Mouse (Mus musculus): ENCODE data around the gene Vmn1r76. TPM values are rescaled to one million over a fixed set of nuclear protein-coding genes. Genes with fewer than 3 reads are reported as not detected.

Vmn1r76 gene
- not detected in 2 replicates for polyA plus RNA-seq (2015; fragmentation: Nextera tagmentation; extraction: Ambion mirVana)

DNA sequence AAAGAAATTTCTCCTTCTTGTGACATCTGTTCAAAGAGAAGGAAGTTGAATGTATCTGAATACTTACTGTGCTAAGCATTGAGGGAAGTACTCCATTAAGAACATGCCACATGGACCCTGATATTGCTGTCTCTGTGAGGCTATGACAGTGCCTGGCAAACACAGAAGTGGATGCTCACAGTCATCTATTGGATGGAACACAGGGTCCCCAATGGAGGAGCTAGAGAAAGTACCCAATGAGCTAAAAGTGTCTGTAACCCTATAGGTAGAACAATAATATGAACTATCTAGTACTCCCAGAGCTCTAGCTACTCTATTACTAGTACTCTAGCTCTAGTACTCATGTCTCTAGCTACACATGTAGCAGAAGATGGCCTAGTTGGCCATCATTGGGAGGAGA lies at the start of gene Vmn1r76:
Gene Vmn1r76, minus strand, starts transcription at position 101 of the 400 bp plus-strand sequence.

DNA sequence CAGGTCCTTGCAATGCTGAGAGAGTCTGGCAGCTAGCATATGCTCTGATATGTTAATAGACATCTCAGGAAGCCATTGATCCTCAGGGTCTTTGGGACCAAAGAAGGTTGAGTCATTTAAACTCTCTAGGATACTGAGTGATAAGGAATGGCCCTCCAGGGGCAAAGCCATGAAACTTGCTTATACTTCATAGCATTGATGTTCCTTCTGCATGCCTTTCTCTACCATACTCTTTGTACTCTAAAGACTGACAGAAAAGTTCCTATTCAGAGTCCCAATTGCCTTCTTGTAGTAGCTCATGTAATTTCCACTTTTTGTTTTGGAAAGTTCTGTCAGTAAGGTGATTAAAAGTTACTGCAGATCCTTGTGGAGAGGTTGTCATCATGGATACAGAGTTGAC lies 63.7 kb downstream of the Vmn1r76 start, which contains the start of gene Vmn1r75:
Gene Vmn1r75, plus strand, starts transcription at position 301 of the 400 bp plus-strand sequence.

Other genes with a start within 250 kb of the Vmn1r76 start
- gene Vmn1r73, start 207.9 kb downstream of the Vmn1r76 start, polyA plus RNA-seq (2015; fragmentation: Nextera tagmentation; extraction: Ambion mirVana): not detected in 2 replicates
- gene Vmn1r74, start 104.2 kb downstream of the Vmn1r76 start, polyA plus RNA-seq (2015; fragmentation: Nextera tagmentation; extraction: Ambion mirVana): not detected in 2 replicates
- not detected in 2 replicates for gene Vmn1r75, start 63.6 kb downstream of the Vmn1r76 start, polyA plus RNA-seq (2015; fragmentation: Nextera tagmentation; extraction: Ambion mirVana)
- gene Vmn1r77, start 98.5 kb upstream of the Vmn1r76 start, polyA plus RNA-seq (2015; fragmentation: Nextera tagmentation; extraction: Ambion mirVana): not detected in 2 replicates
- not detected in 2 replicates for gene Vmn1r78, start 212.0 kb upstream of the Vmn1r76 start, polyA plus RNA-seq (2015; fragmentation: Nextera tagmentation; extraction: Ambion mirVana)
- gene Vmn1r79, start 233.1 kb upstream of the Vmn1r76 start, polyA plus RNA-seq (2015; fragmentation: Nextera tagmentation; extraction: Ambion mirVana): not detected in 2 replicates